Mouse (Mus musculus) lung, embryonic 14.5 days (tissue): Measurements from ENCODE around the gene Serpina9. TPM values are rescaled to one million over a fixed set of nuclear protein-coding genes. Genes with fewer than 3 reads are reported as not detected.

ENCODE experiments used
- ATAC-seq: fragments of 200-750 bp; cut with Nextera tagmentation; 2 replicates; pipeline ENCODE4 v1.8.0; 2017; ENCODE audit warnings: mild to moderate bottlenecking, moderate TSS enrichment, moderate library complexity; ENCODE audit not compliant: insufficient read depth
- DNase-seq: peaks from one replicate; pipeline ENCODE4 v3.0.0-alpha.2; 2015
- H3K27ac ChIP-seq: fragments of 300-500 bp; sonication (generic); 2 replicates; pipeline ENCODE4 v1.5.1; 2014; ENCODE audit warnings: low read depth, mild to moderate bottlenecking, moderate library complexity
- H3K27me3 ChIP-seq: fragments of 300-500 bp; sonication (generic); 2 replicates; pipeline ENCODE4 v1.6.1; 2014; ENCODE audit warnings: low read length, control low read depth; ENCODE audit not compliant: insufficient read depth
- H3K36me3 ChIP-seq: fragments of 300-500 bp; sonication (generic); 2 replicates; pipeline ENCODE4 v1.6.1; 2014; ENCODE audit warnings: control low read depth; ENCODE audit not compliant: insufficient read depth
- H3K4me1 ChIP-seq: fragments of 300-500 bp; sonication (generic); 2 replicates; pipeline ENCODE4 v1.6.1; 2014; ENCODE audit warnings: antibody characterized with exemption, control low read depth; ENCODE audit not compliant: insufficient read depth
- H3K4me2 ChIP-seq: fragments of 300-500 bp; sonication (generic); 2 replicates; pipeline ENCODE4 v1.6.1; 2014; ENCODE audit warnings: mild to moderate bottlenecking
- H3K4me3 ChIP-seq: fragments of 300-500 bp; sonication (generic); 2 replicates; pipeline ENCODE4 v1.5.1; 2014; ENCODE audit warnings: low read depth, low read length
- H3K9ac ChIP-seq: fragments of 300-500 bp; sonication (generic); 2 replicates; pipeline ENCODE4 v1.6.1; 2014
- H3K9me3 ChIP-seq: fragments of 300-500 bp; sonication (generic); 2 replicates; pipeline ENCODE4 v1.6.1; 2016; ENCODE audit warnings: low read depth, low read length, control low read depth
- CTCF ChIP-seq: IDR thresholded peaks from 2 replicates; pipeline ENCODE4 v1.5.1; 2016; ENCODE audit warnings: antibody characterized with exemption, low read depth
- whole genome bisulfite sequencing: fragments of 180-500 bp; shearing (Covaris S2); extraction: QIAGEN DNeasy Blood & Tissue Kit; methylation state at CpG from one replicate; pipeline ENCODE4 v1.1.7; 2014; 5-methylcytosine and 5-hydroxymethylcytosine counted together
- polyA plus RNA-seq: library from polyadenylated mRNA; unstranded; fragments of >200 nt; fragmentation: Nextera tagmentation; extraction: Ambion mirVana; gene quantifications from 2 replicates; pipeline ENCODE4 v1.2.1, GENCODE M21; 2014

Gene Serpina9
- polyA plus RNA-seq, 1 experiment from 2014 or later: not detected

DNA sequence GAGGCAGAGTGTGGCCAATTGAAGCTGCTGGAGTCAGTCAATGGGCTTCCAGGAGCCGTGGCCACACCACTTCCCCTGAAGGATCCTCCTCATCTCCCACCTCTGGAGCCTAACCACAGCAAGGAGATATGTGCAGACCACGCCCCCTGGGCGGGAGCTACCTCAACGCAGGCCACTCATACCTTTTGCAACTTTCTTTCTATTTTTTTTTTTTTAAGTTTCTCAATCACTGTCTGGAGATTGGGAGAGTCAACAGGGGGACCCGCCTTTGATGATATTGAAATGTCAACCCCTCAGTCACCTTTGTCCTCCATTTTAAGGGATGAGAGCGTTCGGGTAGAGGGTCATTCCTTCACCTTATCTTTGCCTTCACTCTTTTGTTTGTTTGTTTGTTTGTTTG lies 30.8 kb upstream of the Serpina9 start, which contains the start of gene Serpina12:
Serpina12 (minus strand) TSS at position 101 of the 400 bp plus-strand sequence.
- Histone ChIP-seq H3K9ac (no peak within 1 kb of the TSS), H3K4me2 (no peak within 1 kb of the TSS), H3K27ac (no peak within 1 kb of the TSS), H3K36me3 (no peaks in the 10 kb centered on the region), H3K27me3 (no peaks in the 10 kb centered on the region), H3K9me3 (no peaks in the 10 kb centered on the region), H3K4me1 (no peaks in the 10 kb centered on the region), H3K4me3 (no peak within 1 kb of the TSS)
- 85% methylated on average over 7 of the region's 7 CpGs for WGBS
- ATAC-seq: no peak
- no peak for DNase-seq
- TF ChIP-seq CTCF: no peak

DNA sequence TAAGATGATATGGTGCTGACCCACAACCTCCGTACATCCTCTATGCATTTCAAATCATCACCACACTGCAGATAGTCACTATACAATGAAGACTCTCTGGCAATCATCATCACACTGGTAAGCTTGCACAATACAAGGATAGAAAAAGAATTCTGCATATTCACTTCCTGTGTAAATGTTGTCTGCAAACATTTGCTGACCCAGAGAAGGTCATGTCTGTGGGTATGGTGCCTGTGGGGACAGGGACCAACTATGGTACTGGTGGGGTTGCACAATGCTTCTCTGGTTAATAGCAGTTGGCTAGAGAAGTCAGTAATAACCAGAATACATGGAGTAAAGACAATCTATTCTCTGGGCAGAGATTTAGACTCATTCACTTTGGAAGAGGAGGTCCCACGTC lies 29.2 kb upstream of the Serpina9 start:
- no peak for DNase-seq
- Histone ChIP-seq H3K4me2 (no peak overlapping the region), H3K27me3 (no peaks in the 10 kb centered on the region), H3K27ac (no peak overlapping the region), H3K4me1 (no peaks in the 10 kb centered on the region), H3K4me3 (no peak overlapping the region), H3K9me3 (no peaks in the 10 kb centered on the region), H3K36me3 (no peaks in the 10 kb centered on the region), H3K9ac (no peak overlapping the region)
- ATAC-seq: no peak
- no peak for TF ChIP-seq CTCF
- 83% methylated on average over 2 of the region's 2 CpGs for WGBS

DNA sequence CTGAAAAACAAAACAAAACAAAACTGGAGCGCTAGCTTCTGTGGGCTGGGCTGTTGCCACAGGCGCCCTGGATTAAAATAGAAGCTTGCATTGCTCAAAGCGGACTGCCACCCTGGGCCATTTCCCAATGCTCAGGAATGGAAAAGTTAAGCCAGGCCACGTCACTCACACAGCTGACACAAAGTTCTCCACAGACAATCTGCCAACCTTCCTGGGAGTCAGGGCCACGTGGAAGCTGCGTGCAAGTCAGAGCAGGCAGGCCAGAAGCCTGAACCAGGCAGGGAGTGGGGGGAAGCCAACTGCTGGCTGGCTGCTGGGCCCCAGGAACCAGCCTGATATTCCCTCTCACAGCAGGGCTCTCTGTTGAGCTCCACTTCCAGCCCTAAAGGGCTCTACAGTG lies 27.8 kb upstream of the Serpina9 start:
- DNase-seq (peak; percentile 4), ATAC-seq (no peak)
- no peak for TF ChIP-seq CTCF
- Histone ChIP-seq H3K9me3 (no peaks in the 10 kb centered on the region), H3K36me3 (no peaks in the 10 kb centered on the region), H3K4me3 (no peak overlapping the region), H3K4me1 (no peaks in the 10 kb centered on the region), H3K9ac (no peak overlapping the region), H3K27ac (no peak overlapping the region), H3K27me3 (no peaks in the 10 kb centered on the region), H3K4me2 (no peak overlapping the region)
- WGBS: 61% methylated on average over 6 of the region's 6 CpGs

DNA sequence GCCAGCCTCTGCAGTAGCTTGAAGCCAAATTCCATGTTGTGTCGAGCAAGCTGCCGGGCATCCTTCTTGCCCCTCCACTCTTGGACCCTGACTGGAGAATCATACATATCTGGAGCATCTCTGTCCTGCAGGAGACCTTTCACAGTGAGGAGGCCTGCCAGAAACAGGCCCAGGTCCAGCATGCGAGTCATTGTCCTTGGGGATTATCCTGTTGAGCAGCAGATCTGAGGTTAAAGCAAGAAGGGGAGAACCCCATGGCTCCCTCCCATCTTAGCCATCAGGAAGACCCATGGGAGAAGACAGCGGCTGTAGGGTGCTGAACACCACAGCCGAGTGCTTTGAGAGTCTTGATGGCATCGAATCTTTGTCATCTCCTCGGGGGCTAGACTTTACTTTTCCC lies 24.6 kb upstream of the Serpina9 start:
- Histone ChIP-seq H3K9ac (no peak overlapping the region), H3K36me3 (no peaks in the 10 kb centered on the region), H3K4me1 (no peaks in the 10 kb centered on the region), H3K27me3 (no peaks in the 10 kb centered on the region), H3K4me2 (no peak overlapping the region), H3K27ac (no peak overlapping the region), H3K9me3 (no peaks in the 10 kb centered on the region), H3K4me3 (no peak overlapping the region)
- WGBS: 86% methylated on average over 7 of the region's 7 CpGs
- TF ChIP-seq CTCF: no peak
- ATAC-seq (no peak), DNase-seq (no peak)

DNA sequence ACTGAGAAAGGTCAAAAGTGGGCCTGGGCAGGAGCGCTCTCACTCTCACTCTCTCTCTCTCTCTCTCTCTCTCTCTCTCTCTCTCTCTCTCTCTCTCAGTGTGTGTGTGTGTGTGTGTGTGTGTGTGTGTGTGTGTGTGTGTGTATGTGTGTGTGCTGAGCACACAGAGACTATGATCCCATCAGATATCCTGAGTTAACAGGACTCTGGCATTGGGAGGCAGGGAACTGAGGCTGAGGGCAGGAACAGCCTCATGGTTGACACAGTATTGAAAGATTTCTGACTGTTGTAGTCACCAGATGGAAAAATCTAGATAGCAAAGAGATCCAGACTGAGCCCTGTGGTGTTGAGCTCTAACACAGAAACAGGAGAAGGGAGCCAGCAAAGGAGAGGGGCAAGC lies 20.2 kb upstream of the Serpina9 start:
- Histone ChIP-seq H3K36me3 (no peaks in the 10 kb centered on the region), H3K27me3 (no peaks in the 10 kb centered on the region), H3K9me3 (no peaks in the 10 kb centered on the region), H3K4me2 (no peak overlapping the region), H3K9ac (no peak overlapping the region), H3K4me3 (no peak overlapping the region), H3K4me1 (no peaks in the 10 kb centered on the region), H3K27ac (no peak overlapping the region)
- ATAC-seq (no peak), DNase-seq (no peak)
- no peak for TF ChIP-seq CTCF
- WGBS: 67% methylated on average over 1 of the region's 1 CpGs

DNA sequence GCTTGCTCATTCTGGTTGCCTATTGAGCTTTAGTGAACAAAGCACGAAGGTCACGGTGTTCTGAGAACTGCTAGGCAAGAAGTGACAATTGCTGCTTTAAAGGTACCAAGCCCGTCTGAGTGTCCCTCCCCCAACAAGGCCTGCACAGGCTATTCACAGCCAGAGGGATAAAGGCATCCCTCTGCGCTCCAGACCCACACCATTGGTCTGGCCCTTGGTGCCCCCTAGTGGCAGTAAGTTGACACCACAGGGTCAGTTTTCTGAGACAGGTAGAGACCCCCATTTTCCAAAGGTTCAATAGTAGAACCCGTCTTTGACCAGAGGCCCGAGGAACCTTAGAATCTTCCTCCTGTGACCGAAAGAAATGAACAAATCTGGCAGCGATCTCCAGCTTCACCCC lies 16.4 kb upstream of the Serpina9 start:
- H3K9me3 ChIP-seq: no peaks in the 10 kb centered on the region
- DNase-seq (peak; percentile 55), ATAC-seq (no peak)
- no peak overlapping the region for H3K4me2 ChIP-seq
- no peak overlapping the region for H3K27ac ChIP-seq
- no peak overlapping the region for H3K4me3 ChIP-seq
- no peaks in the 10 kb centered on the region for H3K27me3 ChIP-seq
- H3K9ac ChIP-seq: no peak overlapping the region
- peak; percentile 68 for TF ChIP-seq CTCF
- 38% methylated on average over 8 of the region's 8 CpGs for WGBS
- H3K36me3 ChIP-seq: no peaks in the 10 kb centered on the region
- no peaks in the 10 kb centered on the region for H3K4me1 ChIP-seq

DNA sequence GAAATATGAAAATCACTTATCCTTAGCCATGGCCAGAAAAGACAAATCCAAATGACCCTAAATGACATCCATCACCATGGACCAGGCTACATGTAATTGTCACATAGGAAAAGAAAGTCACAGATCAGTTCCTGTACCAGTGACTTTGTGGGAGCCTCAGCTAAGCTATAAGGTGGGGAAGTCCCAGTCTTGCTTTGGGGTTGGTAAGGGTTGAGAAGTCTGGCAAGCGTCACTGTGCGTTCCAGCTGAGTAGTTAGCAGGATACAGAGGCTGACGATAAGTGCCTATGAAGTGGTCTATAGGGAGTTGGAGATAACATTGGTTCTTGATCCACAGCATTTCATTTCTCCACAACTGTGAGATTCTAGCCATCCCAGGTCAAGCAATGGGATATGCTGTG lies 1.7 kb upstream of the Serpina9 start:
- no peak overlapping the region for H3K27ac ChIP-seq
- H3K27me3 ChIP-seq: no peaks in the 10 kb centered on the region
- WGBS: 71% methylated on average over 3 of the region's 3 CpGs
- no peak overlapping the region for H3K9ac ChIP-seq
- H3K4me1 ChIP-seq: no peaks in the 10 kb centered on the region
- no peaks in the 10 kb centered on the region for H3K36me3 ChIP-seq
- H3K9me3 ChIP-seq: 0 out of 2 replicates have a peak, but pooled peaks cover 4% of the 10 kb centered on the region
- ATAC-seq (no peak), DNase-seq (no peak)
- TF ChIP-seq CTCF: no peak
- no peak overlapping the region for H3K4me3 ChIP-seq
- no peak overlapping the region for H3K4me2 ChIP-seq

DNA sequence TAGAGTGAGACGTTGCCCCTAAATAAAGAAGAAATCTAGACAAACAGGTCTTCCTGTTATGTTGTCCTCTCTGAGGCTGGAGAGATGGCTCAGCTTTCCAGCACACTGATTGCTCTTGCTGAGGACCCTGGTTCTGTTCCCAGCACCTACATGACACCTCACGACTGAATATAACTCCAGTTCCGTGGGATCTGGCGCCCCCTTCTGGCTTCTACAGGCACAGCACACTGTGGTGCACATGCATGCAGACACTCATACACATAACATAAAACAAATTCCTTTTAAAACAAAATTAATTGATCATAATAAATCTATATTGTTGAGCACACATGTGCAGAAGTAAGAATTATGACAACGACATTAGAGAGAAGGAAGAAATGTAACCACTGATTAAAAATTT lies 8.9 kb downstream of the Serpina9 start:
- H3K4me1 ChIP-seq: peaks cover 10% of the 10 kb centered on the region; the same call in 1 of the 2 replicates
- ATAC-seq (no peak), DNase-seq (no peak)
- no peak overlapping the region for H3K4me2 ChIP-seq
- WGBS: 82% methylated on average over 5 of the region's 5 CpGs
- H3K36me3 ChIP-seq: no peaks in the 10 kb centered on the region
- no peaks in the 10 kb centered on the region for H3K9me3 ChIP-seq
- H3K27me3 ChIP-seq: no peaks in the 10 kb centered on the region
- no peak overlapping the region for H3K27ac ChIP-seq
- no peak overlapping the region for H3K4me3 ChIP-seq
- TF ChIP-seq CTCF: no peak
- H3K9ac ChIP-seq: no peak overlapping the region
